Mouse (Mus musculus) frontal cortex, postnatal 25 days (tissue): ENCODE measurements around the gene Hist1h2bp.
"Not testable (repeated sequence)": the region's sequence is repeated elsewhere in the genome, so short reads cannot be mapped to it uniquely, and the experiment has no call there.

Source experiments
- DNase-seq, 2 experiments: peaks; one replicate each; pipeline ENCODE4 v3.0.0; 2022; ENCODE audit warnings: low spot score in 2 of 2

Hist1h2bp gene

DNA sequence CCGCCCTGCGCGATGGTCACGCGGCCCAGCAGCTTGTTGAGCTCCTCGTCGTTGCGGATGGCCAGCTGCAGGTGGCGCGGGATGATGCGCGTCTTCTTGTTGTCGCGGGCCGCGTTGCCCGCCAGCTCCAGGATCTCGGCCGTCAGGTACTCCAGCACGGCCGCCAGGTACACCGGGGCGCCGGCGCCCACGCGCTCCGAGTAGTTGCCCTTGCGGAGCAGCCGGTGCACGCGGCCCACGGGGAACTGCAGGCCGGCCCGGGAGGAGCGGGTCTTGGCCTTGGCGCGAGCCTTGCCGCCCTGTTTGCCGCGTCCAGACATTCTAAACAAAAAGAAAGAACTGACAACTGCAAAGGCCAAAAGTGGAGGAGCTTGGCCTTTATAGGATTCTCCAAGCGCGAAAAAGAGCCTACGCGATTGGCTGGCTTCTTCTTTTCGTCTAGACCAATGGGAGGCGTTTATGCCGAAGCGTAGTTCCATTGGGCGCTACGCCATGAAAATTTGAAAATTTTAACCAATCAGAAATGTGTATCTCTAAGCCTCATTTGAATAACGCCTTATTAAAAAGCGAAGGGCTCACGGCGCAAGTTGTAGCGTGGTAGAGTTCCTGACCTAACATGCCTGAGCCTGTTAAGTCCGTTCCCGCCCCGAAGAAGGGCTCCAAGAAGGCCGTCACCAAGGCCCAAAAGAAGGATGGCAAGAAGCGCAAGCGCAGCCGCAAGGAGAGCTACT is at the start of gene Hist1h2bp, which contains the start of gene Hist1h2an:
Hist1h2bp (plus strand) TSS at position 563 of the 731 bp plus-strand sequence.
Hist1h2an (minus strand) TSS at position 320 of the 731 bp plus-strand sequence.
- DNase-seq = peak; percentile 70 to 82

DNA sequence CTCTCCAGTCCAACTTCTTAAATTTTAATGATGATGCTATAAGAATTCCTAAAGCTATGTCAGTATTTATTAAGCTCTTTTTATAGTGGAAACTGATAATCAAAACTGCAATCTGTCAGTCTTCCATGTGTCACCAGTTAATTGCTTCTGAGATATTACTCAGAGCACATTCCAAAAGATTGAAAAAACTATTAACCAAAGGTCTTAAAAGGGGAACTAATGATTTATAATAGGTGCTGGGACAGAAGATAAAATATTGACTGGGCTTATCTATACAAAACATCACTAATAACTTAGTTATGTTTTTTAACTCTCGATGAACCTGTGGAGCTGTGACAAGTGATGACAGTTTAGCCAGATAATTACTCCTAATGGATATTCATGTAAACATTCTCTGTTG is 42.3 kb upstream of the Hist1h2bp start:
- no peak for DNase-seq

DNA sequence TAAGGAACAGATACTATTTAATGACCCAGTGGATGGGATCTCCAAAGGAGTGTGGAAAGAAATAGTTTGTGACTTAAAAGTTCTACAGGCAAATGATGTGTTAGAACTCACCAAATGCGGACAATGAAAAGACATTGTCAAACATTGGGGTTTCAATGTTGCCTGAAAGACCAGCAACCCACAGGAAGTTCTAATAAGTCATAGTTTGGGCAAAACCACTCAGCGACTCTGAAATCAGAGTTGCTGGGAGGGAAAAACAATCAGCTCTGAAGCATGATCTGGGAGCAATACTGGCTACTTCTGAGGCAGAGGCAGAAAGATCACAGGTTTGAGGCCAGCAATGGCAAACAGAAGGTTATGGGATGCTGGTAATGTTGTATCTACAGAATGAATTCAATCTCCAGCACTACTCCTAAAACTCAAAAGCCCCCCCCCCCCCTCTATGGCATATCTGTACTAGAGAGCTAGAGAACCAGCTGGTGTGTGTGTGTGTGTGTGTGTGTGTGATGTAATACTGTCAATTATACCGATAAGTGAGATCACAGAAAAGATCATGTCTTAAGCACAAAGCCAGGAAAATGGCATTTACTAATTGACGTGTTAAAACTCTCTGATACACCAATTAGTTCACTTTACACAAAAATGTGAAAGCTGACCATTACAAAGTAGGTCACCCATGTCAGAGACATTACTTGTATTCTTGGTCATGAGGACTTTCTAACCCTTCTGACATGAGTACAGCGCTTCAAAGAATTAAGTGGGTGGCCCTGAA is 37.7 kb upstream of the Hist1h2bp start:
- DNase-seq = no peak

DNA sequence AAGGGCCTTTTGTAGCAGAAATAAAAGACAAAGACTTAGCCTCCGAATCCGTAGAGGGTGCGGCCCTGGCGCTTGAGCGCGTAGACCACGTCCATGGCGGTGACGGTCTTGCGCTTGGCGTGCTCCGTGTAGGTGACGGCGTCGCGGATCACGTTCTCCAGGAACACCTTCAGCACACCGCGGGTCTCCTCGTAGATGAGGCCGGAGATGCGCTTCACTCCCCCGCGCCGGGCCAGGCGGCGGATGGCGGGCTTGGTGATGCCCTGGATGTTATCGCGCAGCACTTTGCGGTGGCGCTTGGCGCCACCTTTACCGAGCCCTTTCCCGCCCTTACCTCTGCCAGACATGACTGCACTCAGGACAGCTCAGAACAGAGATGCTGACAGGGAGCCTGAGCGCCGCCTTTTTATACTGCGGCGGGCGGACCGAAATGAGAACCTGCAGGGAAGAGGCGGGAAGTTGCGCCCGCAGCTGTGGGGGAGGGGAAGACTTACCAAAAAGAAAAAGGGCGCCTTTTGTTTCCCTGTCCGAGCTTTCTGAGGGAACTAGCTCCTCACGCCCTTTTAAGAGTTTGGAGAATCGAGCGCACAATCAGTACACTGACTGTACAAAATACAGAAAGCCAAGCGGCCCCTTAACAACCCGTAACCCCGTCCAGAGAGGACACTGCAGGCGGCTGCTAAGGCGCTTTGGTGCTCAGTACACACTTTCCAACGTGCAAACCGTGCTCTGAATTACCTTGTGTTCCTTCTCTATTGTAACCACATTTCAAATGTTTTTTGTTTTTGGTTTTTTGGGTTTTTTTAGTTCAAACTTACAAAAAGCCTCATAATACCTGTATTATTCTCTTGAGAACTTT is 36.9 kb upstream of the Hist1h2bp start, which contains the start of gene Hist1h4k:
Hist1h4k (minus strand) TSS at position 347 of the 859 bp plus-strand sequence.
- peak; percentile 90 for DNase-seq

DNA sequence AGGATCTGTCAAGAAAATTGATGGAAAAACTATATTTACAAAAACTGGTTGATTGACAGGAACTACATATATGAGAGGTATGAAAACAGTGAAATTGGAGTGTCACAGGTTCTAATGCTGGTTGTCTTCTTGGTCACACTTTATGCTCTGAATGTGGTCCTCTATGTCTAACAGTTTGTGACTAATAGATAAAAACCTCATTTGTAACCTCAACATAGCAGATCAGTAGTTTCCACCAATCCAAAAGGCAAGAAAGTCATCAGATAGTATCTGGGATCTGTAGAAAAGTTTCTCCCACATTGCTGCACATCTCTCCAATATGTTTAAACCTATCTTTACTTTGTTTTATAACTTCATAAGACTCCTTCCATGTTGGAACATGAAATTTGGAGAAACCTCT is 35.8 kb upstream of the Hist1h2bp start:
- no peak for DNase-seq

DNA sequence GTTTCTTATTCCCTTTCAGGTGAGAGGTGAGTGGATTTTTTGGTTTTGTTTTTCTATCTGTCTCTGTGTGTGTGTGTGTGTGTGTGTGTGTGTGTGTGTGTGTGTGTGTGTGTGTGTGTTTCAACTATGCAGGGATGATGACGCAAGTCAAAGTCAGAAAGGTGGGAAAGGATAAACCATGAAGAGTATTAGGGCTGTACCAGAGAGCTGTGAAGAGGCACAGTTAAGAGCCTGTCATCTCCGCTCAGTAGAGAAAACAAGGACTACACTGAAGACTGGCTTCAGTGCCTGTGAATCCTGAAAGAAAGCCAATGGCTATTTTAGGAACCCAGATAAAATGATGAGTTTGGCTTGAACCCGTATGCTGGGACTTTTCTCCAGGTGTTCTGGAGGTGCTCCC is 35.4 kb upstream of the Hist1h2bp start:
- DNase-seq = no peak

DNA sequence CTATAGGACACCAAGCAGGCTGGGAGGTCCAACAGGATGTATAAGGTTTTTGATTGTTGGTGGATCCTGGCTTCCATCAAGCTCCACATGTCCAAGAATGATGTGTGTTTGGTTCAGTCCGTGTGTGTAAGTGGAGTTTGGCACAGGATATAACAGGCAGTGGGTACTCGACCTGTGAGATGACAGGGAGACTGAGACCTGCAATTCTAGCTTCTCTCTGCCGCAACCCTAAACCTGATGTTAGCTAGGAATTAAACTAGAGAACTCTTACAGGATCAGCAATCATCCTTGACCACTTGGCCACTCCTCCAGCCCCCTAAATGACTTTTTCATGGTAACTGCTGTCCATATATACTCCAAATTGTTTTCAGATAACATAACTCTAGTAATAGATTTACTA is 34.9 kb upstream of the Hist1h2bp start:
- DNase-seq = no peak

DNA sequence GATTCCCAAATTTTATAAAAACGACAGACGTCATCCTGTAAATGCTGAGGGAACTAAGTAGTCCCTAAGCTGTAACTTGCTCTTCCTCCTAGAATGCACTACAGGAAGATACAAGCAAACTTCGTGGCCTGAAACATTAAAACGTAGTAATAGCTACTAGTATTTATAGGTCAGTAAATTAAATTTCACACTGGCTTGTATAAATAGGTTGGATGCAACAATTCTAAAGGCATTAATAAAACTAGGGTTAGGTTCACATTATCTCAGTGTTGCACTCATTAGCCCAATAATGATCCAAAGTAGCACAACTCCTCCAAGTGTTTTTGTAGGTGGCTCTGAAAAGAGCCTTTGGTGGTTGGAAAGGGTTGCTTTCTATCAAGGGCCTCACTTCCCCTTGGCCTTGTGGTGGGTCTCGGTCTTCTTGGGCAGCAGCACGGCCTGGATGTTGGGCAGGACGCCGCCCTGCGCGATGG is 34.2 kb upstream of the Hist1h2bp start:
- no peak for DNase-seq

DNA sequence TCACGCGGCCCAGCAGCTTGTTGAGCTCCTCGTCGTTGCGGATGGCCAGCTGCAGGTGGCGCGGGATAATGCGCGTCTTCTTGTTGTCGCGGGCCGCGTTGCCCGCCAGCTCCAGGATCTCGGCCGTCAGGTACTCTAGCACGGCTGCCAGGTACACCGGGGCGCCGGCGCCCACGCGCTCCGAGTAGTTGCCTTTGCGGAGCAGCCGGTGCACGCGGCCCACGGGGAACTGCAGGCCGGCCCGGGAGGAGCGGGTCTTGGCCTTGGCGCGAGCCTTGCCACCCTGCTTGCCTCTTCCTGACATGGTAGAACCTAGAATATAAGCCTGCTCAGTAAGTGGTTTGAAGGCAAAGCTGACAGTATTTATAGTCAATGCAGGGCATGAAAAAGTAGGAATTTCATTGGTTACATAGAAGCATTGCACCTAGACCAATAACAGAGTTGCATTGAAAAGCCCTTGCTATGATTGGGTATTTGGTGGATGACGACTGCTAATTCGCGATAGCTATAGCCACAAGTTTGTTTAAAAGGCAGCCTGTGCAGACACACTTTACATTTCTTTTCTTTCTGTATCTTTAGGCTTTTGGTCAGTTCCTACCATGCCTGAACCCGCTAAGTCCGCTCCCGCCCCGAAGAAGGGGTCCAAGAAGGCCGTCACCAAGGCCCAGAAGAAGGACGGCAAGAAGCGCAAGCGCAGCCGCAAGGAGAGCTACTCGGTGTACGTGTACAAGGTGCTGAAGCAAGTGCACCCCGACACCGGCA is 33.6 kb upstream of the Hist1h2bp start, which contains the start of the genes Hist1h2ak and Hist1h2bn:
Hist1h2ak (minus strand) TSS at position 304 of the 762 bp plus-strand sequence.
Hist1h2bn (plus strand) TSS at position 600 of the 762 bp plus-strand sequence.
- peak; percentile 40 to 56 for DNase-seq

DNA sequence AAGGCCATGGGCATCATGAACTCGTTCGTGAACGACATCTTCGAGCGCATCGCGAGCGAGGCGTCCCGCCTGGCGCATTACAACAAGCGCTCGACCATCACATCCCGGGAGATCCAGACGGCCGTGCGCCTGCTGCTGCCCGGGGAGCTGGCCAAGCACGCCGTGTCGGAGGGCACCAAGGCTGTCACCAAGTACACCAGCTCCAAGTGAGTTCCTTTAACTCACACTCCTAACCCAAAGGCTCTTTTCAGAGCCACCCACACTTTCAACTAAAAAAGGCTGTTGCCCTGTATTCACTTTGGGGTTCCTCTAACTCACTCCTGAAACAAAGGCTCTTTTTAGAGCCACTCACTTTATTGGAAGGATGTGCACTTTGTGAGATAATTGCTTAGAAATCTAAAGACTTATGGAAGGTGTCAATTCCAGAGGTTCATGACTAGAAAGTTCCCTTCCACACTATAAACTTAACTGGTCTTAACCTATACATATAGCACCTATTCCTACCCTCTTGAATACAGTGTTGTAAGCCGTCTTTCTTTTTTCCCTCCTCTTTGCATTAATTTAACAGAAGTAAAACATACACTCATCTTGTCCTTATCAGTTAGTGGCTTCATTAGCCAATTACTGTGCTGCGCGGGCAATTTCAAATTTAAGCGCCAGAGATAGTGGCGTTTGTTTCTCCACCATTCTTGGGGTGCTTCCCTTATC is 32.8 kb upstream of the Hist1h2bp start:
- not testable (repeated sequence) for DNase-seq

DNA sequence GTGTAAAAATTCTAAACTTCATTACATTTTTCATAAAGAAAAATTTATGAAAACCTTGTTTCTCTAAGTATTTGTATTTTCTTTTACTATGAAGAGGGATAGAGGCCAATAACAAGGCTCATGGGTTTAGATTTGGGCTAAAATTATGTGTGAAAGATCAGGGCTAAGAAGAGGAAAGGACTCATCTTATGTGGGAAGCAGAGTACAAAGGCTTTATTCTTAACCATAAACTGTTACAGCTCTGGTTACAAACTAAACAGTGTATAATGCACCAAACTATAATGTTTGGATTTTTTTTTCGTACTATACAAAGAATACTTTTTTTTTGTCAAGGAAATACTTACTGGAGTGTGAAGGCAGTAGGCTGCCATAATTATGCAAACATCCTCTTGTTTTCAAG is 31.6 kb upstream of the Hist1h2bp start:
- no peak for DNase-seq

DNA sequence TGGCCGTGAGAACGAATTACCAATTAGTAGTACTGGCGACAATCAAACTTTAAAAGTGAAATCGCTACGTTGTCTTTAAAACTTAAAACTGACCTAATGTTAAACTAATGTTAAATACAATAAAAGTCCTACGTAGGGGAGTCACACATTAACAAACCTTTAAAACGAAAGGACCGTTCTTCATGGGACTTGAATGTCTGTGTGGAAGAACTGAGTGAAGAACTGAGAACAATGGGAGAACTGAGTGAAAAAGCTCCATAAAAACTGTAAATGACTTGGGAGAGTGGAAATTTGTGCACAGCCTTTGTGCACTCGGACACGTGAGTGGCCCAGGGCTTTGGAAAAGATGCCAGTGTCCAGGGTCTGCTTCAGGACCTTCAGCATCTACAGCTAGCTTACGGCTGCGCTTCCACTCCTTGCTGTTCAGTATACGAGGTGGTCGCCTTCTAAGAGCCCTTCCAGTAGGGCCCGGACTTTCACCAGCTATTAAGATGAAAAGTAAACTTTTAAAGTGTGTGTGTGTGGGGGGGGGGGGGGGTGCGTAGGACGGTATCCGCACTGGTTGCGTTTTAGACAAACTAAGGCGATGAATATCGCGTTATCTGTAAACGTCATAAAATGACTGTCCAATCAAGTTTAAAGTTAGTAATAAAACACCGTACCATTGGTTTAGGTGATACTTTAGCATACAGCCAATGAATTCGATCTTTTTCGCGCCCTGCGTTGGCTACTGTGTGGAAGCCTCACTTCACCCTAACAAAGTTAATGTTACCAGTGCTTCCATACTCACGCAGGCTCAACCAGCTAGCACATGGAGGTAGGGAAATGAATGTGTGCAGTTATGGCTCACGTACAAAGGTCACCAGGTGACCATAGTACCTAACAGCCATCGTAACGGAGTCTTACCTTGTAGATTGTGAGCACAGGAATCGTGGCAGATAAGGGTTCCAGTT is 8.2 kb upstream of the Hist1h2bp start:
- peak; percentile 39 to 47 for DNase-seq

DNA sequence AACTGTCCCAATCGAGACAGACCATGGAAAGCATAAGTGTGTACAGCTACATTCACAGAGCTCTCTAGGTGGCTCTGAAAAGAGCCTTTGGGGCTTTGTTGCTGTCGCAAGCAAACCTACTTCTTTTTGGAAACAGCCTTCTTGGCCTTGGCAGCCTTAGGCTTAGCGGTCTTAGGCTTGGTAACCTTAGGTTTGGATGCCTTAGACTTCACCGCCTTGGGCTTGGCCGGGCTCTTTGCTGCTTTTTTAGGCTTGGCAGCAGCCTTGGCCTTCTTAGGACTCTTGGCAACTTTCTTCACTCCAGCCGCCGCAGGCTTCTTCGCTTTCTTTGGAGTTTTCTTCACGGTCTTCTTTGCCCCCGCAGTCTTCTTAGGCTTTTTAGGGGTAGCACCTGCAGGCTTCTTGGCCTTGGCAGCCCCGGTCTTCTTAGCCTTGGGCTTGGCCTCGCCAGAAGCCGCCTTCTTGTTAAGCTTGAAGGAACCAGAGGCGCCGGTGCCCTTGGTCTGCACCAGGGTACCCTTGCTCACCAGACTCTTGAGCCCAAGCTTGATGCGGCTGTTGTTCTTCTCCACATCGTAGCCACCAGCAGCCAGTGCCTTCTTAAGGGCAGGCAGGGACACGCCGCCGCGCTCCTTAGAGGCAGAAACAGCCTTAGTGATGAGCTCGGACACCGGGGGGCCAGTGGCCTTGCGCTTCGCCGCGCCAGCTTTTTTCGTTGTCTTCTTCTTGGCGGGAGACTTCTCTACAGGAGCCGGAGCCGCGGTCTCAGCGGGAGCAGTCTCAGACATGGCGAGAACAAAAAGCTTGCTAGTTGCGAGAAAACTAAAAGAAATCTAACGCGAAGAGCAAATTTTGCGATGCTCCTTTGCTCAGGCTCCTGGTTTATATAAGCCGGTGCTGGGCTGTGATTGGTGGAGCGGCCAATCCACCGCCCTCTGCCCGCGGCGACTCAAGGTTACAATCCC is 7.2 kb upstream of the Hist1h2bp start, which contains the start of gene Hist1h1b:
Hist1h1b (minus strand) TSS at position 859 of the 965 bp plus-strand sequence.
- peak; percentile 36 to 40 for DNase-seq

DNA sequence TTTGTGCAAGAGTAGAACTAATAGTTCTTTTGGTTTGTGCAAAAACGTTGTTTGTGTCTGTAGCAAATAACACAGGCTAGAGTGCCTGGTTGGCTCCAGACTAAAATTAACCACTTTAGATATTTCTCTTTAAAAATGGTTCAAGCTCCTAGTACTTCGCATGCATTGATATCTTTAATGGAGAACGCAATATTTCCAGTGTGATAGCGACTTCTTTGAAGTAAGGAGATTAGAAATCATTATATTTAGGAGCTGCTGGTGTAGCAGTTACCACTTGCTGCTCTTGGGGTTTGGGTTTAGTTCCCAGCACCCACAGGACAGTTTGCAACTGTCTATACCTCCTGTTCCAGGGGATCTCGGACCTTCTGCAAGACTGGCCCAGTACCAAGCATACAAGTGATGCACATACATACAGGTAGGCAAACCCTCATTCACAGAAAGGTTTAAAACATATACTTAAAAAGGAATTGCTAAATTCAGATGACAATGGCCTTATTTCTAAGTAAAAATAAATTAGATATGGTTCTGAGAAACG is 6.2 kb upstream of the Hist1h2bp start:
- DNase-seq = no peak

DNA sequence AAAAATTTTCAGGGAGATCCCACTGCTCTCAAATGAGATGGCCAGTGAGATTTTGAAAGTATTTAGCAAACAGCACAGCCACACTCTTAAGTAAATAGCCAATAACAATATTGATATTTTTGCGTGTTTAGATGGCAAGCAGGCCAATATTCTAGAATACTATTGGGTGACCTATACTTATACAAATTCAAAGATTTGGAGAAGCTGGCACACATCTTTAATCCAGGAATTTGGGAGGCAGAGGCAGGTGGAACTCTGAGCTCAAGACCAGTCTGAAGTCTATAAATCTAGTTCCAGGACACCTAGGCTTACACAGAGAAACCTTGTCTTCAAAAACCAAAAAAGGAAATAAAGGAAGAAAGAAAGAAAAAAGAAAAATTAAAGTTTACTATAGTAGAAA is 5.6 kb upstream of the Hist1h2bp start:
- no peak for DNase-seq

DNA sequence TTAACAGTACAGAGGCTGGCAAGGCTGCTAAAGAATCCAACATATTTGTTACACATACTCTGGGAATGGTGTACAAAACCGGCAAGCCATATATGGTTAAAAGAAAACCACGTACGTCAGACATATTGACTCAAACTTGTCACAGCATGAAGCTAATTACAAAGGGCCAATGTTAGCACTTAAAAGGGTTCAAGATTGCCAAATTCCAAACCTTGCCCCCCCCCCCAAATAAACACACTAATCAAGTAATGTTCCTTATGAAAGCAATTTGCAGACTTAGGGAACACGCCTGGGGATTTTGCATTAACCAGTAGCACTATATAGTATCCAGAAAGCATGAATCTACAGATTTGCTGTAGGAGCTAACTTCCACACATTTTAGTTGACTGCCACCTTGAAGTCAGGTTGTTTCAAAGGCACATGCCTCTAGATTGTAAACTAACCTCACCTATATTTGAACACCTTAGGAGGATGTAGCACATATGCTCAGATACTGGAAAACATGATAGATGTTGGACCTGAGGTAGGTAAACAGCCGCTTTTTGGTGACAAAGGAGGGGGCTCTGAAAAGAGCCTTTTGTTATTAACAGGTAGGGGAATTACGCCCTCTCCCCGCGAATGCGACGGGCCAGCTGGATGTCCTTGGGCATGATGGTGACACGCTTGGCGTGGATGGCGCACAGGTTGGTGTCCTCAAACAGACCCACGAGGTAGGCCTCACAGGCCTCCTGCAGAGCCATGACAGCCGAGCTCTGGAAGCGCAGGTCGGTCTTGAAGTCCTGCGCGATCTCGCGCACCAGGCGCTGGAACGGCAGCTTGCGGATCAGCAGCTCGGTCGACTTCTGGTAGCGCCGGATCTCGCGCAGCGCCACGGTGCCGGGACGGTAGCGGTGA is 4.7 kb upstream of the Hist1h2bp start:
- DNase-seq = not testable (repeated sequence)
